Mouse (Mus musculus) embryo, embryonic 9.5 days (tissue): ENCODE measurements around the gene Fam208b.
A peak's percentile ranks its signal among the peaks of the same experiment; 100 is the strongest.

ENCODE experiments used
- DNase-seq: peaks from one replicate; pipeline ENCODE4 v3.0.0-alpha.2; 2017; ENCODE audit errors: extremely low spot score

The Fam208b gene

GRCm38 (mm10) chr13:3610795-3611438, at the start of gene Fam208b:
Gene Fam208b (minus strand): TSS chr13:3611108.
- peak; percentile 98 for DNase-seq

GRCm38 (mm10) chr13:3659163-3660160, 48.6 kb upstream of the Fam208b start:
- no peak for DNase-seq

- no peak for DNase-seq
These were observed 43.5 kb upstream of the Fam208b start for GRCm38 (mm10) chr13:3654432-3654831.

- no peak for DNase-seq
These were observed 39.7 kb upstream of the Fam208b start for GRCm38 (mm10) chr13:3650569-3650968.

- DNase-seq, result no peak
These were observed 35.7 kb upstream of the Fam208b start for GRCm38 (mm10) chr13:3646566-3646965.

- DNase-seq, result no peak
These were observed 35.0 kb upstream of the Fam208b start for GRCm38 (mm10) chr13:3645919-3646318.

- DNase-seq, result no peak
These were observed 34.0 kb upstream of the Fam208b start for GRCm38 (mm10) chr13:3644871-3645270.

GRCm38 (mm10) chr13:3642538-3642937, 31.6 kb upstream of the Fam208b start:
- DNase-seq, result no peak

- DNase-seq, result no peak
These were observed 31.1 kb upstream of the Fam208b start for GRCm38 (mm10) chr13:3642049-3642448.

GRCm38 (mm10) chr13:3636797-3637196, 25.9 kb upstream of the Fam208b start:
- DNase-seq, result no peak

GRCm38 (mm10) chr13:3635076-3635475, 24.2 kb upstream of the Fam208b start:
- DNase-seq, result no peak

- peak; percentile 82 for DNase-seq
These were observed 23.2 kb upstream of the Fam208b start, which contains the start of gene Asb13 for GRCm38 (mm10) chr13:3633895-3634811. Gene Asb13 (plus strand): TSS chr13:3634032.

GRCm38 (mm10) chr13:3633131-3633530, 22.2 kb upstream of the Fam208b start:
- DNase-seq, result no peak

- no peak for DNase-seq
These were observed 21.6 kb upstream of the Fam208b start for GRCm38 (mm10) chr13:3632551-3632950.

- no peak for DNase-seq
These were observed 17.2 kb upstream of the Fam208b start for GRCm38 (mm10) chr13:3628102-3628501.

GRCm38 (mm10) chr13:3627139-3627538, 16.2 kb upstream of the Fam208b start:
- DNase-seq, result no peak

- no peak for DNase-seq
These were observed 652 bp downstream of the Fam208b start for GRCm38 (mm10) chr13:3610118-3610794.

GRCm38 (mm10) chr13:3609780-3610117, 1.2 kb downstream of the Fam208b start:
- no peak for DNase-seq

- no peak for DNase-seq
These were observed 14.7 kb downstream of the Fam208b start for GRCm38 (mm10) chr13:3596232-3596631.

- no peak for DNase-seq
These were observed 16.6 kb downstream of the Fam208b start for GRCm38 (mm10) chr13:3594311-3594710.

- DNase-seq, result no peak
These were observed 20.1 kb downstream of the Fam208b start for GRCm38 (mm10) chr13:3590789-3591188.
